Mouse (Mus musculus) mammary gland, adult 2 months (tissue): ENCODE data around the gene Gm20489. TPM values are rescaled to one million over a fixed set of nuclear protein-coding genes. Genes with fewer than 3 reads are reported as not detected.

Experiments
- polyA plus RNA-seq: library from polyadenylated mRNA; depleted of rRNA; stranded (reverse); fragments of >200 nt; gene quantifications from 2 replicates; pipeline ENCODE4 v1.2.3, GENCODE M21; 2012; ENCODE audit warnings: low replicate concordance; rRNA removed

The Gm20489 gene
- polyA plus RNA-seq = not detected in 2 replicates

GRCm38 (mm10) chrX:101268755-101269124, at the start of gene Gm20489:
Gene Gm20489, minus strand, starts transcription at chrX:101269023.

GRCm38 (mm10) chrX:101299055-101299454, 30.2 kb upstream of the Gm20489 start, which contains the start of gene Nlgn3:
Gene Nlgn3, plus strand, starts transcription at chrX:101299168.

GRCm38 (mm10) chrX:101273875-101274738, 5.3 kb upstream of the Gm20489 start, which contains the start of gene Med12:
Gene Med12, plus strand, starts transcription at chrX:101274030.

DNA sequence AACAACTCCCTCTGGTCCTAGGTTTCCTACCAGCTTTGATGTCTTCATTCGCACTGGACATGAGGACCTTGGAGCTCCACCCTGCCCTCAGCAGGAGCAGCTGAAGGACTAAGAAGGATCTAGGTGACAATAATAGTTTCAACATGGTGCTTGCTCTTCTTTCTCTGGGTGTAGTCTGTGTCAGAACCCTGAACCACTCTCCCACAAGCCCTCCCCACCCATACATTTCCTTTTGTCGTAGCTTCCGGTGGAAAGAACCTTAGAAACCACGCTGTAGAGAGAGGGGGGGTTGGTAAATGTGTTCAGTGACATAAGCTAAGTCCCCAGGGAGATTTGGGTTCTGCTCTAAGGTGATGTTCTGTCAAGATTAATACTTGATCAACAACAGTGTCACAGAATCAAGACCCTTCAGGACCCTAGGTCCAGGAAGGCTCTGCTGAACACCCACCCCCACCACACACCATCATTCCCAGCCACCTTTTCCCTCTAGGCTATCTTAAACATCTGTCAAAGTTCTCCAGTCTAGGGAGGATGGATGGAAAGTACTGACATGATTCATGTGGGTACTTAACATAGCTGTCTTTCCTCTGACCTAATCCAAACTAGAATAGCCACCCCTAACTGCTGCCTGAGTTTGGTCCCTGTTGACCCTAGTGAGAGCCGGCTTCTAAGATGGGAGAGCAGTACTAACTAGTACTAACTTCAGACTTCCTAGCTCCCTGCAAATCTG, 633 bp downstream of the Gm20489 start, which contains the start of gene Il2rg:
TSS of gene Il2rg (minus strand) at position 231 of the 730 bp plus-strand sequence.

GRCm38 (mm10) chrX:101263892-101264291, 4.9 kb downstream of the Gm20489 start, which contains the start of gene Gm614:
Gene Gm614, minus strand, starts transcription at chrX:101263992.

GRCm38 (mm10) chrX:101253952-101254729, 14.7 kb downstream of the Gm20489 start, which contains the start of gene Foxo4:
Gene Foxo4, plus strand, starts transcription at chrX:101254528.

DNA sequence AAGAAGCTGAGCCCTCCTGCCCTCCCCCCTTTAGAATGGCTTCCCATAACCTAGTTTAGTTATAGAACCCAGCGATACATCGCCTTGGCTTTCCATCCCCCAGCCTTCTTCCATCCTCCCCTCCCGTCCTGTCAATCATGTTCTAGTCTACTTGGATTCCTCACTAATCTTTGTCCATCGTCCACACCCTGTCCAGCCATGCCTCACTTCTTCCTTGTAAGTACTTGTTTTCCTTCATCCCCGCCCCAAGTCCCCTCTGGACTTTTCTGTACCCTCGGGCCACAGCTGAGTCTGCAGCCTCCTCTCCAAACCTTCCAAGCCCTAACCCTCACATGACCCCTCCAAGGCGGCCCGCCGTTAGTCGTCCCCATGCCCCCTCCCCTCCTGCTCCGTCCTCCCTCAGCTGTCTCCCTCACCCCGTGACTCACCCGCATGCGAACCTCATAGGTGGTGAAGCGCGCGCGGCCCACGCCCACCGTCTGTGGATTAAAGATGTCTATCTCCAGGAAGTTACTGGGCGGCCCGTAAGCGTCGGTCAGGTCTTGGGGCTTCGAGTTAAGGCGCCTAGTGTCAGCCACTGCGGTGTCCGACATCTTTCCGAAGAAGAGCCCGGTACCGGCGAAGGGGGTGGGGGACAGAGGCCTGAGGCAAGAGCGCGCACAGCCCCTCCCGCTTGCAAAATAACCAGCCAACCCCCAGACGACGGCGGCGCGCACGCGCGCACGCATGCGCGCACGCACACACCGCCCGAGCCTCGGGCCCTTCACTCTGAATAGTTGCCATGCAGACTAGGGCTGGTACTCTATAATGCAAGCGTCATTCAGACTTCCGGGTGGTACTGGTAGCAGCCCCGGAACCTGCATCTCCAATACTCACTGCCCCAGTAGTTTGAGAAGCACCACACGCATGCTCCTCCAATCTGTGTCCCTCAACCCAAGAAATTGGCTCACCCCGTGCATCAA, 46.7 kb downstream of the Gm20489 start, which contains the start of gene Snx12:
TSS of gene Snx12 (minus strand) at position 730 of the 962 bp plus-strand sequence.

Other genes with a start within 250 kb of the Gm20489 start
- gene Tex11, start 209.4 kb downstream of the Gm20489 start, polyA plus RNA-seq = not detected in 2 replicates
- gene Slc7a3, start 183.0 kb downstream of the Gm20489 start, polyA plus RNA-seq = 0.26 and 2.9 TPM in 2 replicates
- gene Snx12, start 46.5 kb downstream of the Gm20489 start, polyA plus RNA-seq = 12.8 and 18.6 TPM in 2 replicates
- gene Foxo4, start 14.5 kb downstream of the Gm20489 start, polyA plus RNA-seq = 39.2 and 67.8 TPM in 2 replicates
- gene Gm614, start 5.0 kb downstream of the Gm20489 start, polyA plus RNA-seq = 0.60 and 1.3 TPM in 2 replicates
- 114 and 164 TPM in 2 replicates for gene Il2rg, start 768 bp downstream of the Gm20489 start, polyA plus RNA-seq
- gene Med12, start 5.0 kb upstream of the Gm20489 start, polyA plus RNA-seq = 167 and 203 TPM in 2 replicates
- 0.06 and 0.33 TPM in 2 replicates for gene Nlgn3, start 30.1 kb upstream of the Gm20489 start, polyA plus RNA-seq
- 1.7 and 8.1 TPM in 2 replicates for gene Gjb1, start 107.4 kb upstream of the Gm20489 start, polyA plus RNA-seq
- 20.8 and 37.8 TPM in 2 replicates for gene Zmym3, start 151.8 kb upstream of the Gm20489 start, polyA plus RNA-seq
- gene Nono, start 160.3 kb upstream of the Gm20489 start, polyA plus RNA-seq = 62.6 and 80.9 TPM in 2 replicates
- 0.13 and 47.8 TPM in 2 replicates for gene Itgb1bp2, start 180.1 kb upstream of the Gm20489 start, polyA plus RNA-seq